Mouse (Mus musculus) hindbrain, embryonic 16.5 days (tissue): Measurements from ENCODE around the gene Crim1. TPM values are rescaled to one million over a fixed set of nuclear protein-coding genes. Genes with fewer than 3 reads are reported as not detected.

Experiments used
- ATAC-seq: fragments of 200-750 bp; cut with Nextera tagmentation; 2 replicates; pipeline ENCODE4 v1.8.0; 2017; ENCODE audit warnings: moderate TSS enrichment, moderate library complexity
- H3K27ac ChIP-seq: fragments of 300-500 bp; sonication (generic); 2 replicates; pipeline ENCODE4 v1.5.1; 2014; ENCODE audit warnings: low read depth, mild to moderate bottlenecking, control low read depth, low read length, moderate library complexity
- H3K27me3 ChIP-seq: fragments of 300-500 bp; sonication (generic); replicated peaks from 2 replicates; pipeline ENCODE4 v1.6.1; 2014; ENCODE audit warnings: low read length; ENCODE audit not compliant: control insufficient read depth, insufficient read depth
- H3K36me3 ChIP-seq: fragments of 300-500 bp; sonication (generic); 2 replicates; pipeline ENCODE4 v1.6.1; 2014; ENCODE audit warnings: mild to moderate bottlenecking, low read length, moderate library complexity, mixed read lengths; ENCODE audit not compliant: control insufficient read depth, insufficient read depth
- H3K4me1 ChIP-seq: fragments of 300-500 bp; sonication (generic); 2 replicates; pipeline ENCODE4 v1.6.1; 2014; ENCODE audit warnings: low read depth, low read length; ENCODE audit not compliant: control insufficient read depth, insufficient read depth
- H3K4me2 ChIP-seq: fragments of 300-500 bp; sonication (generic); 2 replicates; pipeline ENCODE4 v1.6.1; 2014; ENCODE audit warnings: mild to moderate bottlenecking, low read length, control low read depth, moderate library complexity
- H3K4me3 ChIP-seq: fragments of 300-500 bp; sonication (generic); 2 replicates; pipeline ENCODE4 v1.5.1; 2014; ENCODE audit warnings: mild to moderate bottlenecking, low read length, control low read depth, moderate library complexity
- H3K9ac ChIP-seq: fragments of 300-500 bp; sonication (generic); 2 replicates; pipeline ENCODE4 v1.6.1; 2014; ENCODE audit warnings: low read depth, mild to moderate bottlenecking, control low read depth, low read length, moderate library complexity
- H3K9me3 ChIP-seq: fragments of 300-500 bp; sonication (generic); 2 replicates; pipeline ENCODE4 v1.6.1; 2014; ENCODE audit warnings: mild to moderate bottlenecking, low read length, moderate library complexity; ENCODE audit not compliant: control insufficient read depth
- WGBS: fragments of 180-500 bp; shearing (Covaris S2); extraction: QIAGEN DNeasy Blood & Tissue Kit; methylation state at CpG from one replicate; pipeline ENCODE4 v1.1.7; 2014; 5-methylcytosine and 5-hydroxymethylcytosine counted together
- polyA plus RNA-seq: library from polyadenylated mRNA; unstranded; fragments of >200 nt; fragmentation: Nextera tagmentation; extraction: Ambion mirVana; gene quantifications from 2 replicates; pipeline ENCODE4 v1.2.1, GENCODE M21; 2015

Crim1 gene
- polyA plus RNA-seq, 1 experiment from 2014 or later, result 12.6 TPM

GRCm38 (mm10) chr17:78279191-78279590, 79.1 kb downstream of the Crim1 start:
- Histone ChIP-seq H3K4me1 (no peaks in the 10 kb centered on the region; the same call in 1 of the 2 replicates), H3K36me3 (no peaks in the 10 kb centered on the region), H3K9me3 (no peaks in the 10 kb centered on the region), H3K27ac (no peak overlapping the region), H3K27me3 (no peaks in the 10 kb centered on the region), H3K4me2 (no peak overlapping the region), H3K4me3 (no peak overlapping the region), H3K9ac (no peak overlapping the region)
- ATAC-seq, result no peak
- 53% methylated on average over 12 of the region's 12 CpGs for WGBS

DNA sequence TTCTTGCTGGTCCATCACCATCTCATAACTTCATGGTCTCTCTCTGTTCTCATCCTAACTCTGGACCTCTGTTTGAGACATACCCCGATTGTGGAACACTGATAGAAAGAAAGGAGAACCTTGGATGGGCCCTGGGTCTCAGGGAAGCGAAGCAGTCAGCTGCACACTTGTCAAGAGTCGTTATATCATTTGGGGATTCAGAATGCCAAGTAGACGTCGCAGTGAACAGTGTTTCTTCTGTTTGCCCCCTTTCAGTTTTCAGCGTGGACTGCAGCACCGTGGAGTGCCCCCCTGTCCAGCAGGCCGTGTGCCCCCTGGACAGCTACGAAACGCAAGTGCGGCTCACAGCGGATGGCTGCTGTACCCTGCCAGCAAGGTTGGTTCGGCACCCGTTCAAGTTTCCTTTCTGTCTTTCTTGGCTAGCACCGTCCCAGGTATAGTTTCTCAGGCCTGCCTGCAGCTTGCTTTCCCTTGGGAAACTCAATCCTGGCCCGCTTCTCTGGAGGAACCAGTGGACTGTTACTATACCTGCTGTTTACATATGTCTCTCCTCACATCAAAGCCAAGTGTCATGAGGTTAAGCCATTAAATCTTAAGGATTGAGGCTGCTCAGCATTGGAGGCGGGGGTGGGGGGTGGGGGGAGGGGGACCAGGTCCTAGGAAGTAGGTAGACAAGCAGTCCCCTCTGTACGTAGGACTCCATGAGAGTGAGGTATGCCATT, 81.1 kb downstream of the Crim1 start:
- Histone ChIP-seq H3K36me3 (no peaks in the 10 kb centered on the region), H3K4me3 (no peak overlapping the region), H3K9ac (no peak overlapping the region), H3K9me3 (no peaks in the 10 kb centered on the region), H3K27me3 (no peaks in the 10 kb centered on the region), H3K4me2 (no peak overlapping the region), H3K27ac (no peak overlapping the region), H3K4me1 (no peaks in the 10 kb centered on the region)
- 79% methylated on average over 18 of the region's 18 CpGs for WGBS
- ATAC-seq, result peak; percentile 15; the same call in 1 of the 2 replicates

GRCm38 (mm10) chr17:78283271-78283992, 83.4 kb downstream of the Crim1 start:
- Histone ChIP-seq H3K36me3 (no peaks in the 10 kb centered on the region), H3K27ac (no peak overlapping the region), H3K4me3 (no peak overlapping the region), H3K9ac (no peak overlapping the region), H3K4me2 (no peak overlapping the region), H3K9me3 (no peaks in the 10 kb centered on the region), H3K27me3 (no peaks in the 10 kb centered on the region), H3K4me1 (no peaks in the 10 kb centered on the region)
- WGBS, result 74% methylated on average over 11 of the region's 11 CpGs
- no peak for ATAC-seq

- Histone ChIP-seq H3K9me3 (no peaks in the 10 kb centered on the region), H3K9ac (no peak overlapping the region), H3K4me1 (no peaks in the 10 kb centered on the region), H3K4me3 (no peak overlapping the region), H3K4me2 (no peak overlapping the region), H3K27ac (no peak overlapping the region), H3K27me3 (no peaks in the 10 kb centered on the region), H3K36me3 (no peaks in the 10 kb centered on the region)
- no peak for ATAC-seq
- 84% methylated on average over 13 of the region's 13 CpGs for WGBS
Measured at GRCm38 (mm10) chr17:78286021-78286420, 86.0 kb downstream of the Crim1 start.

- Histone ChIP-seq H3K27me3 (no peaks in the 10 kb centered on the region), H3K4me1 (no peaks in the 10 kb centered on the region), H3K9me3 (no peaks in the 10 kb centered on the region), H3K27ac (no peak overlapping the region), H3K4me3 (no peak overlapping the region), H3K9ac (no peak overlapping the region), H3K36me3 (no peaks in the 10 kb centered on the region), H3K4me2 (no peak overlapping the region)
- ATAC-seq, result no peak
- 86% methylated on average over 2 of the region's 2 CpGs for WGBS
Measured at GRCm38 (mm10) chr17:78287391-78287790, 87.3 kb downstream of the Crim1 start.

GRCm38 (mm10) chr17:78290153-78290876, 90.3 kb downstream of the Crim1 start:
- Histone ChIP-seq H3K4me2 (no peak overlapping the region), H3K27me3 (no peaks in the 10 kb centered on the region), H3K36me3 (no peaks in the 10 kb centered on the region), H3K27ac (no peak overlapping the region), H3K4me3 (no peak overlapping the region), H3K4me1 (no peaks in the 10 kb centered on the region), H3K9ac (no peak overlapping the region), H3K9me3 (no peaks in the 10 kb centered on the region)
- ATAC-seq, result no peak
- 90% methylated on average over 6 of the region's 6 CpGs for WGBS

DNA sequence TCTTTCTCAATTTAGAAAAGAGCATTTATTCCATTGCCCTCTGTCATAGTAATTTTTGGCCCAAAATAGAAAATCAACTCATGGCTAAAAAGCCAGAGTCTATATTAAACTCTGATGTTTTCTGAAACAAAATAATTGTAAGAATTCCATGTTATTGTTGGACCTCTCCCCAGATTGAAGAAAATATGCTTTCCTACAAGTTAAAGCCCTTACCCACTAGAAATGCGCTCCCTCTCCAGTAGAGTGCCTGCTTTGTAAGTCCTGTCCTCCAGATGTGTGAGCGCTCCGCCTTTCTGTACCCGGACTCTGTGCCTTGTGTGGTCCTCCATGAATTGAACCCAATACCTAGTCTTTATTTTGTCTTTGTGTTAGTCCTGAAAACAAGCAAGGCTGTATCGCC, 91.0 kb downstream of the Crim1 start:
- no peaks in the 10 kb centered on the region for H3K9me3 ChIP-seq
- no peak for ATAC-seq
- WGBS, result 94% methylated on average over 5 of the region's 5 CpGs
- no peak overlapping the region for H3K9ac ChIP-seq
- no peak overlapping the region for H3K4me2 ChIP-seq
- H3K36me3 ChIP-seq, result no peaks in the 10 kb centered on the region
- H3K4me3 ChIP-seq, result no peak overlapping the region
- H3K27ac ChIP-seq, result no peak overlapping the region
- H3K4me1 ChIP-seq, result no peaks in the 10 kb centered on the region
- H3K27me3 ChIP-seq, result no peaks in the 10 kb centered on the region

GRCm38 (mm10) chr17:78292301-78292700, 92.3 kb downstream of the Crim1 start:
- Histone ChIP-seq H3K27me3 (no peaks in the 10 kb centered on the region), H3K9me3 (no peaks in the 10 kb centered on the region), H3K4me2 (no peak overlapping the region), H3K36me3 (no peaks in the 10 kb centered on the region), H3K4me1 (no peaks in the 10 kb centered on the region), H3K9ac (no peak overlapping the region), H3K27ac (no peak overlapping the region), H3K4me3 (no peak overlapping the region)
- ATAC-seq, result no peak
- WGBS, result 90% methylated on average over 7 of the region's 7 CpGs

DNA sequence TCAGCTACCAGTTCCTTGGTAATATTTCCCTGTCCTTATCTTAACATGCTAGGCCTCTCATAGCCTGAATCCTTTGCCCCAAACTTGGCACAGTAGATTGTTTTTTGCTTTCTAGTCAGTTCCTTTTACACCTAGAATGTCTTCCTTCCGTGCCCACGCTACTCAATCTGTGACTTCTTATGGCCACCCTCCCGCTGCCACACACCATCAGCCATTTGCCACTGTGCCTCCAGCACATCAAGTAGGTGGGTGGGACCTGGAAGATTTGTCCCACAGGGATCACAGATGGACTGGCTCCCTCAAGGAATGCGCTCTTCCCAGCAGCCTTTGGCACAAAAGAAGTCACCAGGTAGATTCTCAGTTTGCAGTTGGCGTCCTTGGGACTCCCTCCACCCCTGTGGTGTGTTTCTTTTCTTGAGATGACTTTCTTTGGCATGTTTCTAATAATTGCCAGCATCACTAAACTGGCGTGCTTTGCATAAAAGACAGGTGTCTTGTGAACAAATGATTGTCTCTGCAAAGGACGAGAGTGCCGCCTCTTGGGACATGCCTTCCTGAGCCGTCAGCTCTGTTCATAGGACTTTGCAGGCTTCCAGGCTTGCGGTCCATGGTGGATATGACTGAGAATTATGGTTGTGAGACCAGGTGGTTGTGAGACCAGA, 92.9 kb downstream of the Crim1 start:
- Histone ChIP-seq H3K36me3 (no peaks in the 10 kb centered on the region), H3K9me3 (no peaks in the 10 kb centered on the region)

More for the DNA sequence above, 92.9 kb downstream of the Crim1 start:
- ATAC-seq, result no peak
- no peak overlapping the region for H3K27ac ChIP-seq
- 94% methylated on average over 10 of the region's 10 CpGs for WGBS
- no peak overlapping the region for H3K4me3 ChIP-seq
- H3K9ac ChIP-seq, result no peak overlapping the region
- H3K4me2 ChIP-seq, result no peak overlapping the region
- no peaks in the 10 kb centered on the region for H3K4me1 ChIP-seq
- H3K27me3 ChIP-seq, result no peaks in the 10 kb centered on the region
